Mouse (Mus musculus) retina, adult 2 months (tissue): Measurements from ENCODE around the gene Slc35g1.
"Not testable (repeated sequence)": the region's sequence is repeated elsewhere in the genome, so short reads cannot be mapped to it uniquely, and the experiment has no call there.

ENCODE experiments used
- DNase-seq: peaks from one replicate; pipeline ENCODE4 v3.0.0-alpha.2; 2012; ENCODE audit warnings: low read depth, low spot score

Gene Slc35g1

GRCm38 (mm10) chr19:38395701-38396632 lies at the start of gene Slc35g1:
Slc35g1 (plus strand) TSS chr19:38395980.
- peak; percentile 62 for DNase-seq

GRCm38 (mm10) chr19:38348271-38349012 lies 47.3 kb upstream of the Slc35g1 start:
- DNase-seq, result no peak

- no peak for DNase-seq
Observed at GRCm38 (mm10) chr19:38349013-38349341, 46.8 kb upstream of the Slc35g1 start.

GRCm38 (mm10) chr19:38351202-38351601 lies 44.6 kb upstream of the Slc35g1 start:
- DNase-seq, result no peak

GRCm38 (mm10) chr19:38351728-38352127 lies 44.1 kb upstream of the Slc35g1 start:
- DNase-seq, result no peak

- peak; percentile 56 for DNase-seq
Observed at GRCm38 (mm10) chr19:38352495-38353130, 43.2 kb upstream of the Slc35g1 start.

GRCm38 (mm10) chr19:38354279-38354678 lies 41.5 kb upstream of the Slc35g1 start:
- no peak for DNase-seq

GRCm38 (mm10) chr19:38354819-38355360 lies 40.9 kb upstream of the Slc35g1 start:
- DNase-seq, result no peak

GRCm38 (mm10) chr19:38356211-38356828 lies 39.5 kb upstream of the Slc35g1 start:
- no peak for DNase-seq

- no peak for DNase-seq
Observed at GRCm38 (mm10) chr19:38357956-38358623, 37.7 kb upstream of the Slc35g1 start.

- DNase-seq, result no peak
Observed at GRCm38 (mm10) chr19:38359287-38359686, 36.5 kb upstream of the Slc35g1 start.

GRCm38 (mm10) chr19:38361850-38362249 lies 33.9 kb upstream of the Slc35g1 start:
- no peak for DNase-seq

- peak; percentile 59 for DNase-seq
Observed at GRCm38 (mm10) chr19:38363358-38363757, 32.4 kb upstream of the Slc35g1 start.

GRCm38 (mm10) chr19:38363879-38364659 lies 31.7 kb upstream of the Slc35g1 start:
- DNase-seq, result no peak

GRCm38 (mm10) chr19:38364939-38365614 lies 30.7 kb upstream of the Slc35g1 start:
- no peak for DNase-seq

- DNase-seq, result no peak
Observed at GRCm38 (mm10) chr19:38372460-38373102, 23.2 kb upstream of the Slc35g1 start.

- no peak for DNase-seq
Observed at GRCm38 (mm10) chr19:38373371-38373770, 22.4 kb upstream of the Slc35g1 start.

GRCm38 (mm10) chr19:38383769-38384168 lies 12.0 kb upstream of the Slc35g1 start:
- DNase-seq, result no peak

- not testable (repeated sequence) for DNase-seq
Observed at GRCm38 (mm10) chr19:38387021-38387420, 8.8 kb upstream of the Slc35g1 start.
